Mouse (Mus musculus) MEL (cell line): ENCODE data around the gene Stard10. TPM values are rescaled to one million over a fixed set of nuclear protein-coding genes. Genes with fewer than 3 reads are reported as not detected.

Experiments
- DNase-seq: peaks from one replicate; pipeline ENCODE4 v3.0.0; 2011; ENCODE audit warnings: low read depth, low spot score
- H3K27ac ChIP-seq: 2 replicates; pipeline ENCODE4 v1.5.1; 2012; ENCODE audit warnings: low read depth, mild to moderate bottlenecking, control low read depth, low read length, moderate library complexity; ENCODE audit not compliant: control insufficient read depth
- H3K27me3 ChIP-seq, 2 experiments: fragments of 150-350 bp in 1 of 2; sonication (generic) in 1 of 2; 2 replicates each; pipeline ENCODE4 v1.6.1; 2012; ENCODE audit warnings: low read length in 2 of 2, mild to moderate bottlenecking in 2 of 2, improper control_type of control experiment in 1 of 2, moderate library complexity in 1 of 2; ENCODE audit not compliant: insufficient read depth in 2 of 2, control insufficient read depth in 1 of 2
- H3K36me3 ChIP-seq, 2 experiments: 2 replicates each; pipeline ENCODE4 v1.6.1; 2012 to 2014; ENCODE audit warnings: low read length in 2 of 2, improper control_type of control experiment in 1 of 2, inconsistent platforms in 1 of 2, mild to moderate bottlenecking in 1 of 2; ENCODE audit not compliant: insufficient read depth in 2 of 2, control insufficient read depth in 1 of 2
- H3K4me1 ChIP-seq, 2 experiments: fragments of 150-350 bp in 1 of 2; sonication (generic) in 1 of 2; 2 replicates each; pipeline ENCODE4 v1.6.1; 2012; ENCODE audit warnings: low read length in 2 of 2, improper control_type of control experiment in 1 of 2, mild to moderate bottlenecking in 1 of 2; ENCODE audit not compliant: insufficient read depth in 2 of 2, control insufficient read depth in 1 of 2
- H3K4me3 ChIP-seq, 2 experiments: fragments of 150-350 bp in 1 of 2; sonication (generic) in 1 of 2; 2 replicates each; pipeline ENCODE4 v1.5.1; 2012; ENCODE audit warnings: low read depth in 2 of 2, low read length in 2 of 2, mild to moderate bottlenecking in 2 of 2, moderate library complexity in 2 of 2, control low read depth in 1 of 2, improper control_type of control experiment in 1 of 2; ENCODE audit not compliant: control insufficient read depth in 1 of 2, insufficient read depth in 1 of 2
- H3K79me2 ChIP-seq: 2 replicates; pipeline ENCODE4 v1.6.1; 2012; ENCODE audit warnings: mild to moderate bottlenecking, low read length, moderate library complexity; ENCODE audit not compliant: control insufficient read depth, poor library complexity, insufficient read depth
- H3K9ac ChIP-seq: 2 replicates; pipeline ENCODE4 v1.6.1; 2012; ENCODE audit warnings: low read depth, mild to moderate bottlenecking, control low read depth, low read length, moderate library complexity; ENCODE audit not compliant: control insufficient read depth, poor library complexity, severe bottlenecking
- H3K9me3 ChIP-seq: fragments of 150-350 bp; sonication (generic); replicated peaks from 2 replicates; pipeline ENCODE4 v1.6.1; 2012; ENCODE audit warnings: mild to moderate bottlenecking, low read length, improper control_type of control experiment, moderate library complexity; ENCODE audit not compliant: insufficient read depth
- CHD1 ChIP-seq: IDR thresholded peaks from 2 replicates; pipeline ENCODE4 v1.6.1; 2012; ENCODE audit warnings: low read depth, mild to moderate bottlenecking, inconsistent platforms, low read length, improper control_type of control experiment
- CTCF ChIP-seq, 3 experiments: IDR thresholded peaks in 2 of 3; conservative IDR thresholded peaks in 1 of 3; 2 replicates each; pipeline ENCODE4 v1.5.1; 2011 to 2012; ENCODE audit warnings: low read length in 3 of 3, low read depth in 2 of 3, mild to moderate bottlenecking in 2 of 3, improper control_type of control experiment in 1 of 3, inconsistent platforms in 1 of 3, mixed read lengths in 1 of 3, moderate library complexity in 1 of 3; ENCODE audit not compliant: control insufficient read depth in 1 of 3, insufficient read depth in 1 of 3, poor library complexity in 1 of 3, severe bottlenecking in 1 of 3
- JUND ChIP-seq: IDR thresholded peaks from 2 replicates; pipeline ENCODE4 v1.6.1; 2011; ENCODE audit warnings: low read depth, mild to moderate bottlenecking, improper control_type of control experiment, low read length
- MAFK ChIP-seq: IDR thresholded peaks from 2 replicates; pipeline ENCODE4 v1.6.1; 2011; ENCODE audit warnings: low read depth, mild to moderate bottlenecking, low read length, improper control_type of control experiment, borderline replicate concordance
- MAX ChIP-seq: IDR thresholded peaks from 2 replicates; pipeline ENCODE4 v1.6.1; 2011; ENCODE audit warnings: low read length, improper control_type of control experiment
- MXI1 ChIP-seq: IDR thresholded peaks from 2 replicates; pipeline ENCODE4 v1.6.1; 2011; ENCODE audit warnings: mild to moderate bottlenecking, low read depth, low read length, improper control_type of control experiment
- MYC ChIP-seq: IDR thresholded peaks from 2 replicates; pipeline ENCODE4 v1.6.1; 2011; ENCODE audit warnings: low read depth, mild to moderate bottlenecking, low read length, improper control_type of control experiment, moderate library complexity
- NRF1 ChIP-seq: IDR thresholded peaks from 2 replicates; pipeline ENCODE4 v1.6.1; 2014; ENCODE audit warnings: low read depth, mild to moderate bottlenecking, inconsistent platforms, low read length, improper control_type of control experiment, moderate library complexity; ENCODE audit not compliant: poor library complexity, insufficient read depth, severe bottlenecking
- POLR2AphosphoS2 ChIP-seq: IDR thresholded peaks from 2 replicates; pipeline ENCODE4 v1.6.1; 2011; ENCODE audit warnings: low read length, improper control_type of control experiment
- RAD21 ChIP-seq: IDR thresholded peaks from 2 replicates; pipeline ENCODE4 v1.6.1; 2011; ENCODE audit warnings: mild to moderate bottlenecking, low read depth, low read length, improper control_type of control experiment
- RCOR1 ChIP-seq: IDR thresholded peaks from 2 replicates; pipeline ENCODE4 v1.6.1; 2012; ENCODE audit warnings: low read depth, mild to moderate bottlenecking, inconsistent platforms, low read length, improper control_type of control experiment
- SIN3A ChIP-seq: IDR thresholded peaks from 2 replicates; pipeline ENCODE4 v1.6.1; 2012; ENCODE audit warnings: low read length, improper control_type of control experiment, inconsistent platforms
- SMC3 ChIP-seq: IDR thresholded peaks from 2 replicates; pipeline ENCODE4 v1.6.1; 2011; ENCODE audit warnings: low read depth, low read length, improper control_type of control experiment
- TBP ChIP-seq: IDR thresholded peaks from 2 replicates; pipeline ENCODE4 v1.8.0; 2011; ENCODE audit warnings: low read depth, low read length, improper control_type of control experiment
- TCF12 ChIP-seq: IDR thresholded peaks from 2 replicates; pipeline ENCODE4 v1.6.1; 2014; ENCODE audit warnings: low read depth, mild to moderate bottlenecking, inconsistent platforms, low read length, improper control_type of control experiment, moderate library complexity
- ZKSCAN1 ChIP-seq: IDR thresholded peaks from 2 replicates; pipeline ENCODE4 v1.6.1; 2012; ENCODE audit warnings: low read depth, mild to moderate bottlenecking, inconsistent platforms, low read length, improper control_type of control experiment, moderate library complexity
- ZMIZ1 ChIP-seq: IDR thresholded peaks from 2 replicates; pipeline ENCODE4 v1.6.1; 2012; ENCODE audit warnings: low read depth, mild to moderate bottlenecking, inconsistent platforms, low read length, improper control_type of control experiment, moderate library complexity
- ZNF384 ChIP-seq: IDR thresholded peaks from 2 replicates; pipeline ENCODE4 v1.6.1; 2012; ENCODE audit warnings: low read depth, mild to moderate bottlenecking, inconsistent platforms, low read length, improper control_type of control experiment
- polyA plus RNA-seq, 2 experiments: library from polyadenylated mRNA; stranded (reverse) in 1 of 2; unstranded in 1 of 2; fragments of >175 nt in 1 of 2; fragments of >200 nt in 1 of 2; gene quantifications; 2 replicates each; pipeline versions ENCODE4 v1.2.1 to v1.2.4; 2012; ENCODE audit warnings: low replicate concordance in 2 of 2, low read depth in 1 of 2; ENCODE audit not compliant: insufficient read length in 2 of 2, insufficient read depth in 1 of 2, missing spikeins in 1 of 2
- total RNA-seq: library from RNA; depleted of rRNA; stranded (reverse); fragments of 300-350 nt; gene quantifications from 2 replicates; pipeline ENCODE4 v1.2.3, GENCODE M21; 2012

Stard10 gene
- total and polyA plus RNA-seq, 3 experiments = 9.3 to 17.9 TPM; not detected in 1

GRCm38 (mm10) chr7:101295438-101295837, 21.4 kb upstream of the Stard10 start:
- Histone ChIP-seq H3K9ac (no peak overlapping the region), H3K4me3 (no peak overlapping the region), H3K36me3 (no peaks in the 10 kb centered on the region; a peak in 1 of 4 replicates), H3K79me2 (no peaks in the 10 kb centered on the region), H3K27ac (no peak overlapping the region), H3K4me1 (no peaks in the 10 kb centered on the region; a peak in 1 of 4 replicates), H3K27me3 (no peaks in the 10 kb centered on the region), H3K9me3 (no peaks in the 10 kb centered on the region)
- no peak for DNase-seq
- TF ChIP-seq POLR2AphosphoS2 = no peak
- no peak for TF ChIP-seq SIN3A
- no peak for TF ChIP-seq JUND
- no peak for TF ChIP-seq NRF1
- no peak for TF ChIP-seq MYC
- TF ChIP-seq RCOR1 = no peak
- TF ChIP-seq ZKSCAN1 = no peak
- TF ChIP-seq ZMIZ1 = no peak
- TF ChIP-seq MAX = no peak
- no peak for TF ChIP-seq SMC3
- no peak for TF ChIP-seq CTCF (IDR thresholded peaks at IDR 0.05 in 2 of 3, conservative IDR thresholded peaks at IDR 0.05 in 1 of 3; ENCODE audit: control insufficient read depth in 1 of 3, insufficient read depth in 1 of 3, low read depth in 2 of 3, low read length in 3 of 3, poor library complexity in 1 of 3, severe bottlenecking in 1 of 3)

- Histone ChIP-seq H3K79me2 (no peaks in the 10 kb centered on the region), H3K9me3 (no peaks in the 10 kb centered on the region), H3K4me1 (peaks cover 0 to 5% of the 10 kb centered on the region in 2 experiments; a peak in 1 of 4 replicates), H3K9ac (no peak overlapping the region), H3K27ac (no peak overlapping the region), H3K36me3 (no peaks in the 10 kb centered on the region; a peak in 1 of 4 replicates)
- DNase-seq = no peak
- TF ChIP-seq MXI1 (no peak), POLR2AphosphoS2 (no peak), MAFK (no peak), ZNF384 (no peak), RAD21 (no peak), CHD1 (no peak), TBP (no peak), TCF12 (no peak)
- TF ChIP-seq, all 39 proteins: peak for 0
- H3K4me3 ChIP-seq = no peak overlapping the region
- no peaks in the 10 kb centered on the region for H3K27me3 ChIP-seq
These were observed 20.4 kb upstream of the Stard10 start for GRCm38 (mm10) chr7:101296252-101297022.
